Mouse (Mus musculus) kidney, postnatal 10 days (tissue): Measurements from ENCODE around the gene Atp6v1d.

ENCODE experiments used
- DNase-seq: peaks from one replicate; pipeline ENCODE4 v3.0.0; 2021; ENCODE audit warnings: mixed read lengths

Gene Atp6v1d

GRCm38 (mm10) chr12:78861496-78862253 lies at the start of gene Atp6v1d, which contains the start of gene Eif2s1:
TSS of gene Atp6v1d (minus strand) at chr12:78861638.
TSS of gene Eif2s1 (plus strand) at chr12:78861819.
- DNase-seq, result peak; percentile 99

GRCm38 (mm10) chr12:78910684-78911461 lies 49.4 kb upstream of the Atp6v1d start:
- DNase-seq, result no peak

GRCm38 (mm10) chr12:78908081-78908605 lies 46.7 kb upstream of the Atp6v1d start:
- no peak for DNase-seq

- DNase-seq, result peak; percentile 82
These were observed 45.3 kb upstream of the Atp6v1d start, which contains the start of gene Plek2 for GRCm38 (mm10) chr12:78906707-78907162. TSS of gene Plek2 (minus strand) at chr12:78906964.

- no peak for DNase-seq
These were observed 43.1 kb upstream of the Atp6v1d start for GRCm38 (mm10) chr12:78904499-78904898.

GRCm38 (mm10) chr12:78903313-78903712 lies 41.9 kb upstream of the Atp6v1d start:
- no peak for DNase-seq

- DNase-seq, result no peak
These were observed 40.0 kb upstream of the Atp6v1d start for GRCm38 (mm10) chr12:78901467-78901866.

GRCm38 (mm10) chr12:78897861-78898260 lies 36.4 kb upstream of the Atp6v1d start:
- DNase-seq, result no peak

- DNase-seq, result no peak
These were observed 29.7 kb upstream of the Atp6v1d start for GRCm38 (mm10) chr12:78891149-78891548.

- DNase-seq, result no peak
These were observed 28.6 kb upstream of the Atp6v1d start for GRCm38 (mm10) chr12:78890062-78890461.

- no peak for DNase-seq
These were observed 13.1 kb upstream of the Atp6v1d start for GRCm38 (mm10) chr12:78874581-78874980.

- DNase-seq, result no peak
These were observed 6.7 kb upstream of the Atp6v1d start for GRCm38 (mm10) chr12:78868115-78868514.

GRCm38 (mm10) chr12:78865434-78865833 lies 4.0 kb upstream of the Atp6v1d start:
- DNase-seq, result peak; percentile 25

- no peak for DNase-seq
These were observed 854 bp upstream of the Atp6v1d start for GRCm38 (mm10) chr12:78862254-78862730.

GRCm38 (mm10) chr12:78860921-78861495 lies 430 bp downstream of the Atp6v1d start:
- no peak for DNase-seq

GRCm38 (mm10) chr12:78848246-78848645 lies 13.2 kb downstream of the Atp6v1d start:
- DNase-seq, result no peak

- DNase-seq, result no peak
These were observed 19.0 kb downstream of the Atp6v1d start for GRCm38 (mm10) chr12:78842429-78842828.

- peak; percentile 43 for DNase-seq
These were observed 21.5 kb downstream of the Atp6v1d start for GRCm38 (mm10) chr12:78839906-78840305.

GRCm38 (mm10) chr12:78834496-78834895 lies 26.9 kb downstream of the Atp6v1d start:
- DNase-seq, result no peak

GRCm38 (mm10) chr12:78814437-78814836 lies 47.0 kb downstream of the Atp6v1d start:
- DNase-seq, result peak; percentile 16

- DNase-seq, result no peak
These were observed 59.6 kb downstream of the Atp6v1d start for GRCm38 (mm10) chr12:78801836-78802235.

GRCm38 (mm10) chr12:78800036-78800435 lies 61.4 kb downstream of the Atp6v1d start:
- no peak for DNase-seq

GRCm38 (mm10) chr12:78794236-78794635 lies 67.2 kb downstream of the Atp6v1d start:
- DNase-seq, result peak; percentile 22
